Mouse (Mus musculus) CH12.LX (cell line): Measurements from ENCODE around the gene Rab5b. TPM values are rescaled to one million over a fixed set of nuclear protein-coding genes. Genes with fewer than 3 reads are reported as not detected.

Experiments
- DNase-seq: peaks from one replicate; pipeline ENCODE4 v3.0.0-alpha.2; 2013; ENCODE audit errors: extremely low read depth
- H3K27ac ChIP-seq: 2 replicates; pipeline ENCODE4 v1.5.1; 2012; ENCODE audit warnings: low read depth, mild to moderate bottlenecking, control low read depth, moderate library complexity; ENCODE audit not compliant: insufficient read depth
- H3K27me3 ChIP-seq: replicated peaks from 2 replicates; pipeline ENCODE3; 2012; ENCODE audit warnings: inconsistent platforms
- H3K36me3 ChIP-seq, 2 experiments: replicated peaks in 1 of 2; 2 replicates each; pipeline versions ENCODE3 to v1.6.1; 2012; ENCODE audit warnings: inconsistent platforms in 1 of 2, low read length in 1 of 2, mild to moderate bottlenecking in 1 of 2, mixed read lengths in 1 of 2, moderate library complexity in 1 of 2; ENCODE audit not compliant: control insufficient read depth in 1 of 2, insufficient read depth in 1 of 2
- H3K4me1 ChIP-seq, 2 experiments: 2 replicates each; pipeline ENCODE4 v1.6.1; 2012; ENCODE audit warnings: inconsistent platforms in 1 of 2, moderate library complexity in 1 of 2; ENCODE audit not compliant: insufficient read depth in 2 of 2, control insufficient read depth in 1 of 2
- H3K4me2 ChIP-seq: 2 replicates; pipeline ENCODE4 v1.6.1; 2012; ENCODE audit warnings: low read depth, mild to moderate bottlenecking, control low read depth; ENCODE audit not compliant: poor library complexity, insufficient read depth, severe bottlenecking
- H3K4me3 ChIP-seq, 3 experiments: fragments of 150-350 bp in 1 of 3; sonication (generic) in 1 of 3; replicated peaks in 1 of 3; 2 replicates each; pipeline versions ENCODE3 to v1.5.1; 2011 to 2012; ENCODE audit warnings: low read depth in 2 of 3, low read length in 2 of 3, mild to moderate bottlenecking in 2 of 3, moderate library complexity in 2 of 3, control low read depth in 1 of 3, improper control_type of control experiment in 1 of 3, inconsistent platforms in 1 of 3, mixed read lengths in 1 of 3; ENCODE audit not compliant: poor library complexity in 1 of 3
- H3K79me2 ChIP-seq: replicated peaks from 2 replicates; pipeline ENCODE4 v1.6.1; 2012; ENCODE audit warnings: mild to moderate bottlenecking, moderate library complexity; ENCODE audit not compliant: control insufficient read depth, poor library complexity, insufficient read depth, severe bottlenecking; ENCODE audit errors: extremely low read depth
- H3K9ac ChIP-seq: 2 replicates; pipeline ENCODE4 v1.6.1; 2012; ENCODE audit warnings: low read depth, mild to moderate bottlenecking, control low read depth, moderate library complexity; ENCODE audit not compliant: insufficient read depth
- H3K9me3 ChIP-seq: replicated peaks from 2 replicates; pipeline ENCODE3; 2012; ENCODE audit warnings: low read length, inconsistent platforms, mixed read lengths
- CHD2 ChIP-seq: IDR thresholded peaks from 2 replicates; pipeline ENCODE4 v1.6.1; 2011; ENCODE audit warnings: low read length, improper control_type of control experiment
- E2F4 ChIP-seq: IDR thresholded peaks from 2 replicates; pipeline ENCODE4 v1.6.1; 2011; ENCODE audit warnings: low read depth, low read length, improper control_type of control experiment; ENCODE audit not compliant: insufficient replicate concordance
- ELF1 ChIP-seq: IDR thresholded peaks from 2 replicates; pipeline ENCODE4 v1.6.1; 2014; ENCODE audit warnings: low read depth, mild to moderate bottlenecking, inconsistent platforms, low read length, improper control_type of control experiment
- ETS1 ChIP-seq: conservative IDR thresholded peaks from 2 replicates; pipeline ENCODE4 v1.6.1; 2012; ENCODE audit warnings: low read depth, mild to moderate bottlenecking, inconsistent platforms, low read length, improper control_type of control experiment, moderate library complexity
- HCFC1 ChIP-seq: IDR thresholded peaks from 2 replicates; pipeline ENCODE4 v1.6.1; 2012; ENCODE audit warnings: low read depth, mild to moderate bottlenecking, inconsistent platforms, low read length, improper control_type of control experiment
- KAT2A ChIP-seq: IDR thresholded peaks from 2 replicates; pipeline ENCODE4 v1.6.1; 2012; ENCODE audit warnings: low read length, improper control_type of control experiment, inconsistent platforms; ENCODE audit not compliant: insufficient replicate concordance
- MAFK ChIP-seq: IDR thresholded peaks from 2 replicates; pipeline ENCODE4 v1.6.1; 2011; ENCODE audit warnings: low read length, improper control_type of control experiment; ENCODE audit not compliant: insufficient replicate concordance
- MAZ ChIP-seq: IDR thresholded peaks from 2 replicates; pipeline ENCODE4 v1.6.1; 2012; ENCODE audit warnings: low read depth, mild to moderate bottlenecking, inconsistent platforms, low read length, improper control_type of control experiment, moderate library complexity
- MXI1 ChIP-seq: IDR thresholded peaks from 2 replicates; pipeline ENCODE4 v1.6.1; 2011; ENCODE audit warnings: mild to moderate bottlenecking, low read depth, low read length, improper control_type of control experiment
- NELFE ChIP-seq: IDR thresholded peaks from 2 replicates; pipeline ENCODE4 v1.6.1; 2011; ENCODE audit warnings: low read depth, low read length, improper control_type of control experiment
- PAX5 ChIP-seq: IDR thresholded peaks from 2 replicates; pipeline ENCODE4 v1.6.1; 2012; ENCODE audit warnings: low read length, inconsistent platforms, mixed read lengths
- POLR2A ChIP-seq: IDR thresholded peaks from 2 replicates; pipeline ENCODE4 v1.6.1; 2011; ENCODE audit warnings: low read depth, mild to moderate bottlenecking, improper control_type of control experiment, low read length
- RAD21 ChIP-seq: IDR thresholded peaks from 2 replicates; pipeline ENCODE4 v1.6.1; 2011; ENCODE audit warnings: low read depth, mild to moderate bottlenecking, low read length, improper control_type of control experiment, moderate library complexity
- SIN3A ChIP-seq: IDR thresholded peaks from 2 replicates; pipeline ENCODE4 v1.6.1; 2012; ENCODE audit warnings: low read length, improper control_type of control experiment, inconsistent platforms
- TCF12 ChIP-seq: IDR thresholded peaks from 2 replicates; pipeline ENCODE4 v1.6.1; 2014; ENCODE audit warnings: low read depth, mild to moderate bottlenecking, inconsistent platforms, low read length, improper control_type of control experiment
- USF2 ChIP-seq: conservative IDR thresholded peaks from 2 replicates; pipeline ENCODE4 v1.6.1; 2011; ENCODE audit warnings: low read depth, low read length, improper control_type of control experiment
- ZKSCAN1 ChIP-seq: IDR thresholded peaks from 2 replicates; pipeline ENCODE4 v1.6.1; 2012; ENCODE audit warnings: low read depth, inconsistent platforms, low read length, improper control_type of control experiment, borderline replicate concordance
- ZMIZ1 ChIP-seq: IDR thresholded peaks from 2 replicates; pipeline ENCODE4 v1.6.1; 2012; ENCODE audit warnings: low read depth, mild to moderate bottlenecking, inconsistent platforms, low read length, improper control_type of control experiment
- ZNF384 ChIP-seq: IDR thresholded peaks from 2 replicates; pipeline ENCODE4 v1.6.1; 2012; ENCODE audit warnings: low read depth, low read length, improper control_type of control experiment, inconsistent platforms
- dilution Hi-C: fragments of 300-500 bp; cut with MboI; formaldehyde crosslinking; loops from 2 replicates; pipeline ENCODE4 v1.14.3; 2020; ENCODE audit warnings: low sequenced_read_pairs; ENCODE audit not compliant: extremely low pct_unique_long_range_greater_than_20kb, extremely low pct_ligation_motif_present
- in situ Hi-C: fragments of 300-500 bp; cut with MboI; formaldehyde crosslinking; loops from 3 replicates; pipeline ENCODE4 v1.14.3; 2019; ENCODE audit warnings: low sequenced_read_pairs, low pct_ligation_motif_present, low pct_unique_long_range_greater_than_20kb, mixed read lengths
- polyA plus RNA-seq: library from polyadenylated mRNA; unstranded; fragments of >175 nt; gene quantifications from 2 replicates; pipeline ENCODE4 v1.2.1, GENCODE M21; 2012; ENCODE audit warnings: low read depth; ENCODE audit not compliant: insufficient read length
- total RNA-seq, 2 experiments: library from RNA; depleted of rRNA; stranded (reverse); fragments of 300-350 nt in 1 of 2; fragments of >200 nt in 1 of 2; gene quantifications; 2 replicates each; pipeline ENCODE4 v1.2.3; 2012 to 2014

Gene Rab5b
- total and polyA plus RNA-seq, 3 experiments: 20.4 to 34.4 (median 27.4) TPM

DNA sequence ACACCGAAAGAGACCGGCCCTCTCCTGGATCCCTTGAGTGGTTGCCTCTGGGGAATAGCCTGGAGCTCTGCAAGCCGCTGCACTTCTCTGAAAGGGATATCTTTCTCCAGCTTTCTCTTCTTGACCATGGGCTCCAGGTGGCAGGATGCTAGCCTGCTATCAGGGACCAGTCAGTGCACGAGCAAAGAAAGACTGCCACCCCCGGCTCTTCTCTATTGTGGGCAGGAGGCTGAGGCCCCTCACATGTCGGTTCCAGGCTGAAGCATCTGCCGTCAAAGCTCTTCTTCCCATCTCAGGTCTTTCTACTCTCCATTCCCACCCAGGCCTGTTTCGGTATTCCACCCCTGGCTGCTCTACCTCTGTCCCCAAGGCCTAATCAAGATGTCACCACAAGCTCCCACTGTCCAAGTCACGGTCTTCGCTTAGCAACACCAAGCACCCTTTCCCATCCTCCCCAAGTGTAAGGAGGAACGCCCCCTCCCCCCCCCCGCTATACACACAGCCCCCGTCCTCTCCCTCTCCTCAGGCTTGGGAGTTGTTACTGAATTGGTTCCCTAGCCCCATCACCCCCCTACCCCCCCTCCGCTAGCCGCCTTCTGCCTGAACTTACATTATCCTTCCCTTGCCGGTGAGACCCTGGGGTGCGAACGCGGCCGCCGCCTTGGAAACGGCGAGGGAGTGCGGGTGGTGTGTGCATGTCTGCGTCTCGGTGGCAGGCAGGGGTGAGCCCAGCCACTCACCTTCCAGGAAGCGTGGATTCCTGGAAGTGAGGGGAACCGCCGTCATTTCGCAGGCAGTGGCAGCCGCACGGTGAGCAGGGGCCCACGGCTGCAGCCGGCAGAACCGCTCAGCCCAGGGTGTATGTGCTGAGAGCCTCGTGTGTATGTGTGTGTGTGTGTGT, 50.7 kb downstream of the Rab5b start, which contains the start of gene Ikzf4:
TSS of gene Ikzf4 (minus strand) at position 881 of the 901 bp plus-strand sequence.
- Histone ChIP-seq H3K36me3 (no peaks in the 10 kb centered on the region), H3K9me3 (no peaks in the 10 kb centered on the region), H3K4me1 (peaks cover 19 to 30% of the 10 kb centered on the region in 2 experiments), H3K27ac (no peak within 1 kb of the TSS), H3K27me3 (no peaks in the 10 kb centered on the region), H3K79me2 (no peaks in the 10 kb centered on the region), H3K9ac (0 out of 2 replicates have a peak within 1 kb of the TSS, but pooled peaks have one; percentile 27), H3K4me3 (no peak within 1 kb of the TSS), H3K4me2 (peak within 1 kb of the TSS; percentile 32; the same call in 1 of the 2 replicates)
- no peak for DNase-seq
- in situ Hi-C loops (no loop called here), dilution Hi-C loops (no loop called here)
- TF ChIP-seq USF2: no peak
- no peak for TF ChIP-seq SIN3A
- TF ChIP-seq ZNF384: no peak
- no peak for TF ChIP-seq PAX5
- TF ChIP-seq ZKSCAN1: no peak
- no peak for TF ChIP-seq ETS1
- TF ChIP-seq POLR2A: no peak

- Histone ChIP-seq H3K79me2 (no peaks in the 10 kb centered on the region), H3K9me3 (no peaks in the 10 kb centered on the region), H3K4me1 (peaks cover 18 to 26% of the 10 kb centered on the region in 2 experiments), H3K9ac (no peak overlapping the region), H3K36me3 (peaks cover 0 to 2% of the 10 kb centered on the region in 2 experiments), H3K4me3 (no peak overlapping the region), H3K27ac (no peak overlapping the region), H3K4me2 (no peak overlapping the region), H3K27me3 (no peaks in the 10 kb centered on the region)
- DNase-seq: no peak
- dilution Hi-C loops: no loop called here
- in situ Hi-C loops: no loop called here
- no peak for TF ChIP-seq TCF12
- no peak for TF ChIP-seq ELF1
- no peak for TF ChIP-seq CHD2
- no peak for TF ChIP-seq MXI1
- no peak for TF ChIP-seq ZMIZ1
- TF ChIP-seq RAD21: no peak
- TF ChIP-seq E2F4: no peak
- TF ChIP-seq MAZ: no peak
- no peak for TF ChIP-seq ZNF384
- no peak for TF ChIP-seq HCFC1
- TF ChIP-seq NELFE: no peak
- TF ChIP-seq KAT2A: no peak
- no peak for TF ChIP-seq MAFK
These were observed 53.3 kb downstream of the Rab5b start for GRCm38 (mm10) chr10:128642749-128643148.
